Mouse (Mus musculus): Measurements from ENCODE around the gene Qrich2. TPM values are rescaled to one million over a fixed set of nuclear protein-coding genes. Genes with fewer than 3 reads are reported as not detected.

Gene Qrich2
- polyA plus RNA-seq, 1 experiment = not detected

DNA sequence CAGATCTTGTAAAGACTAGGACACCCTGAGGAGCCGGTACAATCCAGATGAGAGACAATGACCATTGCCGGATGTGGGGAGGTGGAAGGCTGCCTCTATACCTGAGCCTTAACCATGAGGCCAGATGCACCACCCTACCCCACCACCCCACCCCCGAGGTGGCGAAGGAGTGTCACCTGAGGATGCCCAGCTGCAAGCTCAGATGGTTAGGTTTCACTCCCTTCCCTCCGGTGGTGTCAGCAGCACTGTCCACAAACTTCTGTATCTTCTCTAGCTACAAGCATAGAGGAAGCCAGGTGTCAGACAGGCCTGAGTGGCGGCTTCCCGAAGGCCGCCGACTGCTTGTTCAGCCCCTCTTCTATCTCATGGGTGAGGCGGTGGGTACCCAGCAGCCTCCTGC is 12.2 kb downstream of the Qrich2 start:
- H3K27ac ChIP-seq (ENCODE audit: insufficient read depth, low read length) = no peak overlapping the region
- H3K4me3 ChIP-seq (ENCODE audit: insufficient read depth, low read length) = no peak overlapping the region
- no peak for TF ChIP-seq POLR2A (IDR thresholded peaks at IDR 0.05; ENCODE audit: low read depth, low read length)
- TF ChIP-seq CTCF (IDR thresholded peaks at IDR 0.05; ENCODE audit: borderline replicate concordance, insufficient read depth, low read length) = no peak

DNA sequence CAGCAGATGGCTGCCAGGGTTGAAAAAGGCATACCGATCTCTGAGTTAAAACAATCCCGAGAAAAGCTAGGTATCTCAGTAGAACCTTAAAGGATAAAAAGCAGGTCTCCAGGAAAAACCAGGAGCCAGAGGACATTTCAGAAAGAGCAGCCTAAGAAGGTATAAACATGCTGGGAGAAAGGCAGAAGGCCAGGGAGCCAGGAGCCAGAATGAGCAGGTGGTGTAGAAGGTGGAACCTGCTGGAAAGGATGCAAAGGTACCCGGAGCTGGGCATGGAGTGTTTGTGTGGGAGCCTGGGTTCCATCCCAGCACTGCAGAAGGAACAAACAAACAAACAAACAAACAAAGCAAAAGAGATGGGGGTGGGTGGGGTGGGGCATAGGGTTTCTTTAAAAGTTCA is 16.7 kb downstream of the Qrich2 start:
- Histone ChIP-seq H3K4me1 (ENCODE audit: control insufficient read depth, insufficient read depth, low read length) (no peaks in the 10 kb centered on the region), H3K27ac (ENCODE audit: insufficient read depth, low read length) (no peak overlapping the region), H3K4me3 (ENCODE audit: insufficient read depth, low read length) (no peak overlapping the region)
- TF ChIP-seq CTCF (IDR thresholded peaks at IDR 0.05; ENCODE audit: borderline replicate concordance, insufficient read depth, low read length) (no peak), POLR2A (IDR thresholded peaks at IDR 0.05; ENCODE audit: low read depth, low read length) (no peak)

More for the DNA sequence above, 12.2 kb downstream of the Qrich2 start:
- H3K4me1 ChIP-seq (ENCODE audit: control insufficient read depth, insufficient read depth, low read length) = no peaks in the 10 kb centered on the region

DNA sequence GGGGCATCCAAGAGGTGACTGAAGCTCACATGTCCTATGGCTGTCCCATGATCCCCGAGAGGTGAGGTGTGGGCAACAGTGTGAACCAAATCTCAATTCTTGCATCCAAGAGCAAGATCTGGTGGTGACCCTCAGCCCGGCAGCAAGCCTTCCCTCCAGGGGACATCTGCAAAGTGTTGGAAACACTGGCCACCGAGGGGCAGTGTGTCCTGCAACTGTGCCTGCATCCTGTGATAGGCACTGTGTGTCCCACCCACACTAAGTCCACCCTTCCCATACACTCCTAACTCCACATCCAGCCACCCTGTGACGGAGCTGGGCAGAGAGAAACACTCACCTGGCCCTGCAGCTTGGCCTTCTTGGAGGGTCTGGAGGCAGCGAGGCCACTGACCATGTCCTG is 18.2 kb downstream of the Qrich2 start:
- H3K4me1 ChIP-seq (ENCODE audit: control insufficient read depth, insufficient read depth, low read length) = no peaks in the 10 kb centered on the region
- no peak overlapping the region for H3K27ac ChIP-seq (ENCODE audit: insufficient read depth, low read length)
- TF ChIP-seq CTCF (IDR thresholded peaks at IDR 0.05; ENCODE audit: borderline replicate concordance, insufficient read depth, low read length) (peak; percentile 33; the same call in 1 of the 2 replicates), POLR2A (IDR thresholded peaks at IDR 0.05; ENCODE audit: low read depth, low read length) (no peak)
- H3K4me3 ChIP-seq (ENCODE audit: insufficient read depth, low read length) = no peak overlapping the region

DNA sequence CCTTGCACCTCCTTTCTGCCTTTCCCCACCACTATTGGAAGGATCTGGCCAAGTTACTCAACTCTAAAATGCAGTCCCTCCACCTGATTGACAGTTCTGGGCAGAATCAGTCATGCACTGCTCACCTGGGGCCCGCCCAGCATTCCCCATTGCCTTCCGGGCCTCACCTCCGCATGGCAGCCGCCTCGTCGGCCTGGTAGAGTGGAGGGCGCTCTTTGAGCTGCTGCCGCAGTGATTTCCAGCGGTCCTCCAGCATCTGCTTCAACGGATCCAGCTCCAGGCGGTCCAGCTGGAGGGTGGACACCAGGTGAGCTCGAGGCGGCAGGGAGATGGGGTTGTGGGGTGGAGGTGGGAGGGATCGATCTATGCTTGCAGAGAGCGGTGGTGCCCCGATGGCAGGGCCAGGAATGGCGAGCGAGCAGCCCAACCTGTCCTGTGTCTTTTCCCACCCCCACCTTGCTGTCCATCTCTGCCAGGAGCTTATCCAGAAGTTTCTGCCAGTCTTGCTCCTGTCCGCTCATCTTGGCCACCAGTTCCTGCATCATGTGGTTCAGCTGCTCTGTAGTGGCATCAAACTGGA is 19.6 kb downstream of the Qrich2 start:
- Histone ChIP-seq H3K27ac (ENCODE audit: insufficient read depth, low read length) (no peak overlapping the region), H3K4me1 (ENCODE audit: control insufficient read depth, insufficient read depth, low read length) (no peaks in the 10 kb centered on the region), H3K4me3 (ENCODE audit: insufficient read depth, low read length) (no peak overlapping the region)
- no peak for TF ChIP-seq POLR2A (IDR thresholded peaks at IDR 0.05; ENCODE audit: low read depth, low read length)
- TF ChIP-seq CTCF (IDR thresholded peaks at IDR 0.05; ENCODE audit: borderline replicate concordance, insufficient read depth, low read length) = no peak

- no peaks in the 10 kb centered on the region for H3K4me1 ChIP-seq (ENCODE audit: control insufficient read depth, insufficient read depth, low read length)
- no peak for TF ChIP-seq POLR2A (IDR thresholded peaks at IDR 0.05; ENCODE audit: low read depth, low read length)
- peak; percentile 93 for TF ChIP-seq CTCF (IDR thresholded peaks at IDR 0.05; ENCODE audit: borderline replicate concordance, insufficient read depth, low read length)
- H3K4me3 ChIP-seq (ENCODE audit: insufficient read depth, low read length) = no peak overlapping the region
- H3K27ac ChIP-seq (ENCODE audit: insufficient read depth, low read length) = no peak overlapping the region
These were observed 20.3 kb downstream of the Qrich2 start for GRCm38 (mm10) chr11:116445596-116446307.

DNA sequence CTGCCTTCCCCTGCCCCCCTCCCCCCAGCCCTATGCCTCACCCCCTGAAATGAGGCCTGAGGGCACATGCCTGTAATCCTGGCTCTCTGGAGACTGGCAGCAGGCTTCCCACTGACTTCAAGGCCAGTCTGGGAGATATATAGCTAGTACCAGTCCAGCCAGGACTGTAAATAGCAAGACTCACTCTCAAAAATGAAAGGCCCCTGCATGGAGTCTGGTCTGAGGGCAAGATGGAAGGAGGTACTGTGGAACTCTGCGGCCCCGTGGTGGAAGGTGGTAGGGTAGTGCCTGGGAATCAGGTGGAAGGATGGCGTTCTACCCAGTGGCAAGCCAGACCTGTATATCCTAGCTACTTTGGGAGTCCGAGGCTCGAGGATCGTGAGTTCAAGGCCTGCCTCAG is 22.1 kb downstream of the Qrich2 start:
- no peaks in the 10 kb centered on the region for H3K4me1 ChIP-seq (ENCODE audit: control insufficient read depth, insufficient read depth, low read length)
- no peak overlapping the region for H3K4me3 ChIP-seq (ENCODE audit: insufficient read depth, low read length)
- H3K27ac ChIP-seq (ENCODE audit: insufficient read depth, low read length) = no peak overlapping the region
- TF ChIP-seq CTCF (IDR thresholded peaks at IDR 0.05; ENCODE audit: borderline replicate concordance, insufficient read depth, low read length) (no peak), POLR2A (IDR thresholded peaks at IDR 0.05; ENCODE audit: low read depth, low read length) (no peak)

DNA sequence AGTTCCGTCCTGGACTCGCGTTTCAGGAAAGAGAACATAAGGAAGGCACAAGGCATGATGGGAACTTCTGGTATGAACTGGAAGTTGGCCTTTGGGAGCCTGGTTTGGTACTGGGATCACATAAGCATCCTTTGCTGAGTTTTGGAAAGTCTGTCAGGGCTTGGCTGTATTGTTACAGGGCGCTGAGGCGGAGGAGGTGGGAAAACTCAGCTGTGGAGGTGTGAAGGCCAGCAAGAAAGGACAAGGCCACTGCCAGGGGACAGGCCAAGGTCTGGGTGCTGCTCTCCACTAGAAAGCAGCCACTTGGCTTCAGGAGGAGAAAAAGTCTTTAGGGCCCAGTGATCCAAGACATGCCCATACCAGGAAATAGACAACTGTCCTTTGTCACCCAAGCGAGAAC is 22.7 kb downstream of the Qrich2 start:
- TF ChIP-seq CTCF (IDR thresholded peaks at IDR 0.05; ENCODE audit: borderline replicate concordance, insufficient read depth, low read length) = no peak
- no peak for TF ChIP-seq POLR2A (IDR thresholded peaks at IDR 0.05; ENCODE audit: low read depth, low read length)
- no peak overlapping the region for H3K27ac ChIP-seq (ENCODE audit: insufficient read depth, low read length)
- H3K4me1 ChIP-seq (ENCODE audit: control insufficient read depth, insufficient read depth, low read length) = no peaks in the 10 kb centered on the region
- H3K4me3 ChIP-seq (ENCODE audit: insufficient read depth, low read length) = no peak overlapping the region

DNA sequence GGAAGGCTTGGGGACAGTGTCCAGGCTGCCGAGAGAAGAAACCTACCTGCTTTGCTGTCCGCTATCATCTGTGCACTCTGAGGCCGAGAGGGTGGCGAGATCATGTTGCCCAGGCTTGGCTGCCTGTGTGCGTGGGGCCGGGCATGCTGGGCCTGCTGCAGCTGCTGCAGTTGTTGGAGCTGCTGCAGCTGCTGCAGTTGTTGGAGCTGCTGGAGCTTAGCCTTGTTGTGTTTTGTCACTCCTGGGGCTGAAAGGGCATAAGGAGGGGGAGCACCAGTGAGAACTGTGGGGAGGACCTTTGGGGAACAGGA is 23.2 kb downstream of the Qrich2 start:
- Histone ChIP-seq H3K27ac (ENCODE audit: insufficient read depth, low read length) (no peak overlapping the region), H3K4me3 (ENCODE audit: insufficient read depth, low read length) (no peak overlapping the region), H3K4me1 (ENCODE audit: control insufficient read depth, insufficient read depth, low read length) (no peaks in the 10 kb centered on the region)
- no peak for TF ChIP-seq POLR2A (IDR thresholded peaks at IDR 0.05; ENCODE audit: low read depth, low read length)
- no peak for TF ChIP-seq CTCF (IDR thresholded peaks at IDR 0.05; ENCODE audit: borderline replicate concordance, insufficient read depth, low read length)

- Histone ChIP-seq H3K27ac (ENCODE audit: insufficient read depth, low read length) (no peak overlapping the region), H3K4me1 (ENCODE audit: control insufficient read depth, insufficient read depth, low read length) (0 out of 2 replicates have a peak, but pooled peaks cover under 1% of the 10 kb centered on the region), H3K4me3 (ENCODE audit: insufficient read depth, low read length) (no peak overlapping the region)
- TF ChIP-seq CTCF (IDR thresholded peaks at IDR 0.05; ENCODE audit: borderline replicate concordance, insufficient read depth, low read length) = no peak
- TF ChIP-seq POLR2A (IDR thresholded peaks at IDR 0.05; ENCODE audit: low read depth, low read length) = no peak
These were observed 23.7 kb downstream of the Qrich2 start for GRCm38 (mm10) chr11:116442129-116442866.
